Mouse (Mus musculus) c-Kit-positive CD71-positive TER-119-positive erythroid progenitor cells, embryonic 14.5 days (primary cell): ENCODE results near the gene Zfp408.
A peak's percentile ranks its signal among the peaks of the same experiment; 100 is the strongest.
"Not testable (repeated sequence)": the region's sequence is repeated elsewhere in the genome, so short reads cannot be mapped to it uniquely, and the experiment has no call there.

ENCODE experiments used
- DNase-seq: peaks from one replicate; pipeline ENCODE4 v3.0.0-alpha.2; 2013; ENCODE audit warnings: low spot score

Gene Zfp408

GRCm38 (mm10) chr2:91651458-91652258 lies 2.1 kb upstream of the Zfp408 start:
- no peak for DNase-seq

- DNase-seq = peak; percentile 28
Measured at GRCm38 (mm10) chr2:91650360-91650995, 887 bp upstream of the Zfp408 start.

GRCm38 (mm10) chr2:91649152-91649551 lies 439 bp downstream of the Zfp408 start:
- DNase-seq = no peak

GRCm38 (mm10) chr2:91646733-91647132 lies 2.9 kb downstream of the Zfp408 start:
- DNase-seq = peak; percentile 64

- DNase-seq = no peak
Measured at GRCm38 (mm10) chr2:91645811-91646210, 3.8 kb downstream of the Zfp408 start.

GRCm38 (mm10) chr2:91645354-91645753 lies 4.2 kb downstream of the Zfp408 start:
- no peak for DNase-seq

- DNase-seq = no peak
Measured at GRCm38 (mm10) chr2:91644021-91644420, 5.6 kb downstream of the Zfp408 start.

GRCm38 (mm10) chr2:91642825-91643415 lies 6.7 kb downstream of the Zfp408 start:
- peak; percentile 47 for DNase-seq

- no peak for DNase-seq
Measured at GRCm38 (mm10) chr2:91638931-91639330, 10.7 kb downstream of the Zfp408 start.

GRCm38 (mm10) chr2:91636727-91637338 lies 12.8 kb downstream of the Zfp408 start:
- DNase-seq = no peak

GRCm38 (mm10) chr2:91636229-91636628 lies 13.4 kb downstream of the Zfp408 start, which contains the start of gene F2:
Gene F2, minus strand, starts transcription at chr2:91636414.
- DNase-seq = no peak

GRCm38 (mm10) chr2:91635486-91635885 lies 14.1 kb downstream of the Zfp408 start:
- no peak for DNase-seq

- DNase-seq = peak; percentile 60
Measured at GRCm38 (mm10) chr2:91634841-91635240, 14.8 kb downstream of the Zfp408 start.

GRCm38 (mm10) chr2:91633334-91633977 lies 16.1 kb downstream of the Zfp408 start:
- no peak for DNase-seq

GRCm38 (mm10) chr2:91632316-91632715 lies 17.3 kb downstream of the Zfp408 start:
- DNase-seq = no peak

- no peak for DNase-seq
Measured at GRCm38 (mm10) chr2:91631826-91632225, 17.8 kb downstream of the Zfp408 start.

GRCm38 (mm10) chr2:91630384-91630783 lies 19.2 kb downstream of the Zfp408 start:
- no peak for DNase-seq

GRCm38 (mm10) chr2:91629682-91630081 lies 19.9 kb downstream of the Zfp408 start:
- DNase-seq = no peak

GRCm38 (mm10) chr2:91628171-91628570 lies 21.4 kb downstream of the Zfp408 start:
- DNase-seq = no peak

GRCm38 (mm10) chr2:91627486-91627885 lies 22.1 kb downstream of the Zfp408 start:
- no peak for DNase-seq

GRCm38 (mm10) chr2:91623366-91623765 lies 26.2 kb downstream of the Zfp408 start:
- not testable (repeated sequence) for DNase-seq

GRCm38 (mm10) chr2:91622356-91622755 lies 27.2 kb downstream of the Zfp408 start:
- DNase-seq = no peak
